Mouse (Mus musculus): ENCODE results near the gene Urod.

DNA sequence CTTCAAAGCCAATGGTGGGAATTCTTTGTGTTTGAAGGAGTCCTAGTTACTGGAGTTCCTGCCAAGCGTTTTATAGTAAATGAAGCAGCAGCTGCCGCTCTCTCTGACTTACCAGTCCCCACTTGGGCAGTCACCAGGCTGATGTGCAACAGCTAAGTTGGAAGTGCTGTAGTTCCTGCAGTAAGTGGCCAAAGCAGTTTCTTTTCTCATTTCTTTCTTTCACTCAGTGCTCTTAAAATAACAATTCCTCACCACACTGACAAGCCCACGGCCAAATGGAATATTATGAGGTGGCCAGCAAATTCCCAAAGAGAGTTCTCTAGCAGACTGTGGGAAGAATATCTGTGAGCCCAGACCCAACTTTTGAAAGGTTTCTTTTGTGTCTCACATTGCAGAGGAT lies 12.8 kb upstream of the Urod start:
- TF ChIP-seq CTCF (IDR thresholded peaks at IDR 0.05; ENCODE audit: insufficient read depth, low read length), result no peak
- TF ChIP-seq POLR2A (IDR thresholded peaks at IDR 0.05; ENCODE audit: borderline replicate concordance, extremely low read depth, low read depth, low read length), result no peak

Measured in lung, adult 2 months (tissue).